Mouse (Mus musculus) 3T3-L1 (cell line): Measurements from ENCODE around the gene Adra1d.

Source experiments
- DNase-seq: peaks from one replicate; pipeline ENCODE4 v3.0.0-alpha.2; 2015; ENCODE audit warnings: low read depth, low spot score

Gene Adra1d

DNA sequence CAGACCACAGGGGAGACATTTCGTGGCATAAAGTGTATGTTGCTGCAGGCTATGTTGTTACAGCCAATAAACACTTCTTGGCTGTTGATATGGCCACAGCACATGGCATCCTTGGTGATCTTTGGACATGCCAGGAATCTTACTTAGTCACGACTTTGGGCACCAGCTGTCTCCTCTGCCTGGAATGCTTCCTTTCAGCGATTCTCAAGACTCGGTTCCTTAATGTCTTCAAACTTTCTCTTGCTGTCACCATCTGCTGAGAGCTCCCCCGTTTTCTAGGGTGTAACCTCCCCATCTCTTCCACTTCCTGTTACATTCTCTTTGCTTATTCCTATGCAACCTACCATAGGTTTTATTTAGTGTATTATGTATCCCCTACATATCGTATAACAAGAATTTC is 22.3 kb downstream of the Adra1d start:
- DNase-seq: no peak

DNA sequence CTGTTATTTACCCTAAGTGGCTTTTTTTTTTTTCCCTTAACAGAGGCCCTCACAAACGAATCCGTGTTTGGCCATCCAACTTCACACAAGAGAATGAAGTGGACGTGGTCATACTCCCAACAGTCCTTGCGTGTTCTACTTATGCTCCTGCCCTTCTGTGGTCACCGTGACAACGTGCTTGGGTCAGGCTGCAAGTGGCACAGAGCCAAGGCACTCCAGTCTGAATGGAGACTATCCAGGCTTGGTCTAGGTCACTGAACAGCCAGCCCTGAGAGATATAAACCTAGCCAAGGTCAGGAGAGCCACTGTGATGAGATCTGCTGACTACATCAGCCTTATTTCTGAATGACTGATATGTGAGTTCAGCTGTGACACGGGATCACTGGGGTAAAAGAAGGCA is 23.7 kb downstream of the Adra1d start:
- no peak for DNase-seq

- no peak for DNase-seq
These were observed 26.9 kb downstream of the Adra1d start for GRCm38 (mm10) chr2:131535168-131535567.

DNA sequence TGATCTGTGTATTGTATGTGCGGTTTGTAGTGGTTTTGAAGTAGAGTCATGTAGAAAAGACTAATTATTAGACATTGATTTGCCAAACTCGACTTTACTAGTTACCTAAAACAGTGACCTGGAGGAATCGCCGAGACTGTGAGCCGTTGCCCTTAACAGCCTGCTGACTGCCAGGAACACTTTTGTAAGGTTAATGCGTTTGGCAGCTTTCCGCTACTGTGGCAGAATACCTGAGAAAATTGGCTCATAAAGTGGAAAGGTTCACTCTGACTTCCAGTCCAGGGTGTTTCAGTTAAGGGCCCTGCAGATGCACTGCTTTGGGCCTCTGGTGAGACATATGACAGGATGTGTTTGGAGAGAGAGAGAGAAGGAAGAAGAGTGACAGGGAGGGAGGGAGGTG is 30.8 kb downstream of the Adra1d start:
- DNase-seq: no peak

GRCm38 (mm10) chr2:131530623-131531008 is 31.5 kb downstream of the Adra1d start:
- peak; percentile 84 for DNase-seq

GRCm38 (mm10) chr2:131529898-131530622 is 32.0 kb downstream of the Adra1d start:
- DNase-seq: peak; percentile 92

- DNase-seq: peak; percentile 62
These were observed 35.0 kb downstream of the Adra1d start for GRCm38 (mm10) chr2:131527061-131527460.

DNA sequence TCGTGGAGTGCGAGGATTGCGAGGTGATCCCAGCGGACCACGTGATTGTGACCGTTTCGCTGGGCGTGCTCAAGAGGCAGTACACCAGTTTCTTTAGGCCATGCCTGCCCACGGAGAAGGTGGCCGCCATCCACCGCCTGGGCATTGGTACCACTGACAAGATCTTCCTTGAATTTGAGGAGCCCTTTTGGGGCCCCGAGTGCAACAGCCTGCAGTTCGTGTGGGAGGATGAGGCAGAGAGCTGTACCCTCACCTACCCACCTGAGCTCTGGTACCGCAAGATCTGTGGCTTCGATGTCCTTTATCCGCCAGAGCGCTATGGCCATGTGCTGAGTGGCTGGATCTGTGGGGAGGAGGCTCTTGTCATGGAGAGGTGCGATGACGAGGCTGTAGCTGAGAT is 41.3 kb downstream of the Adra1d start:
- no peak for DNase-seq

DNA sequence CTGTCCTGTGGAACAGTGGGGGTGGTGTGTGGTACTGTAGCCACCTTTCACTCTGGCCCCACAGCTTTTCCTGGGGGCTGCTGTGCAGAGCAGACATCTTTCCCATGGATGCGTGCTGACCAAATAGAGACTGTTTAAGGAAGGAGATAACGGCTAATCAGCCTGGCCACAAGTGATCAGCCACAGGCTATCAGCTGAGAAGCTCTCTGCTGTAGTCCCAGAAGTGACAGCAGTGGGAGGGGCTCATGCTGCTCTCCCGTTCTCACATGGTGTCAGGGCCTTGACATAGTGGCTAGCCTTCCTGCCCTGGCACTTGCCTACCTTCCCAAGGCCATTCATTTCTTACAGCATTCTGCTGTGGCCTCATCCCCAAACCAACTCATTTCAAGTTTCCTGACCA is 43.3 kb downstream of the Adra1d start:
- DNase-seq: no peak

GRCm38 (mm10) chr2:131517550-131517949 is 44.5 kb downstream of the Adra1d start:
- no peak for DNase-seq

DNA sequence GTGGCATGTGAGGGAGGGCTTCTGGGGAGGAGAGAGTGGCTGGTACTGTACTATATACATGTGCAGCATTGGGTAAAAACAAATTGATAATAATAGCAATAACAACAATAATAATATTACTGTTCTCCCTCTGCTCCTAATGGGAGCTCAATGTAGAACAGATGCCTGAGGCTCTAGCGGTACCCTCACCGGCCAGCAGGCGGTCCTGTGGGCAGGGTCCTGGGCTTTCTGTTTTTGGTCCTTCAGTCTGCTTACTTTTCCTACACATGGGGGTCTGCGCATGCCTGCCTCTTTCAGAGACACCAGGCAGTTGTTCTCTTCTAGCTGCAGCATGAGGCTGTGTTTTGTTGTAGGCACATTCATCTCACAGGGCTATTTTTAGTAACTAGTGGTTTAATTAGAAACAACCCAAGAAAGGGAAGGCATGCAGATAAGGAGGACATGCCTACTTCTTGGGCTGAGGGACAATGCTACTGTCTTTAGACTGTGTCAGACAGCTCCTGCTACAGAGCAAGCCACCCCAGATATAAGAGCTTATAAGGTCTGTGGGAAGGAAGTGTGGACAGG is 47.9 kb downstream of the Adra1d start:
- DNase-seq: no peak

- DNase-seq: peak; percentile 26
These were observed 48.6 kb downstream of the Adra1d start for GRCm38 (mm10) chr2:131513477-131513876.

- DNase-seq: no peak
These were observed 51.6 kb downstream of the Adra1d start for GRCm38 (mm10) chr2:131510531-131510930.

DNA sequence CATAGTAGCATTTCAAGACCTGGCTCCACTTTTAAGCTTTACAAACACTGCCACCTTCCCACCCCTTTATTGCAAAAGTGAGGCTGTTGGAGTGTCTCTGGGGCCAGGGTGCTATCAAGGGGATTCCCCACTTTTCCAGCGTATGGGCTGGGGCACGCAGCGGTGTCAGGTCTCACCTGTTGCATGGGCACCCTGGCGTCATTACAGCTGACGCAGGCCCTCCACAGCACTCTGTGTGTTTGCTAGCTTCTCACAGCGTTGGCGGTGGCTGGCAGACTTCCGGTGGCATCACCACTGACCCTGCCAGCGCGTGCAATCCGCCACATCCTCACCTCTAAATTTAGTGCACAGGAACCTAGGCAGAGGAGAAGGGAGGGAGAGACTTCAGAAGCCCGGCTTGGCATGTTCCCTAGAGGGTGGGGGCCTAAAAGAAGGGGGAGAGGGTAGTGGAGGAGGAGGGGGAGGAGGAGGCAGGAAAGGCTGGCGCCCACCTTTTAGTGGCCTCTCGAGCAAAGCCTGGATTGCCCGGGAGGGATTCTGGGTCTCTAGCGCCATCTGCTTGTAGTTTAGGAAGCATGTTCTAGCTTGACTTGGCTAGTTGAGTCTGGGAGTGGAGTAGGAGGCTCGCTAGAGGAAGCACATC is 52.3 kb downstream of the Adra1d start:
- peak; percentile 86 for DNase-seq

- no peak for DNase-seq
These were observed 53.6 kb downstream of the Adra1d start for GRCm38 (mm10) chr2:131508501-131508900.

DNA sequence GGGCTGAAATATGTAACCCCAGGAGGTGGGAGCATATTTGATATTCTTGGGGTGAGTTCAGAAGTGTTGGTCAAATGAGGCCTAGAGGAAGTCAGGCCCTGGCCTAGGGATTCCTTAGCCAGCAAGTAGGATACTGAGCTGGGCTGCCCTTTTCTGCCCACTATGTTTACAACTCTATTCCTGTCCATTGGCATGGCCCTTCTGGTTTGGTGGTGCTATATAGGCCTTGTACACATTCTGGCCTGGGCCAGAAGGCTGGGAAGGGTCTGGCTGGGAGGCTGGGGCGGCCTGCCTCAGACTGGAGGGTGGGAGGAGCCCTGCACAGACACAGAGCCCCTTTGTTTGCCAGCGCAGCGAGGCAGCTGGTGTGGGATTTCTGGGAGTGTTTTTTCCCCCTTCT is 55.7 kb downstream of the Adra1d start:
- DNase-seq: no peak

DNA sequence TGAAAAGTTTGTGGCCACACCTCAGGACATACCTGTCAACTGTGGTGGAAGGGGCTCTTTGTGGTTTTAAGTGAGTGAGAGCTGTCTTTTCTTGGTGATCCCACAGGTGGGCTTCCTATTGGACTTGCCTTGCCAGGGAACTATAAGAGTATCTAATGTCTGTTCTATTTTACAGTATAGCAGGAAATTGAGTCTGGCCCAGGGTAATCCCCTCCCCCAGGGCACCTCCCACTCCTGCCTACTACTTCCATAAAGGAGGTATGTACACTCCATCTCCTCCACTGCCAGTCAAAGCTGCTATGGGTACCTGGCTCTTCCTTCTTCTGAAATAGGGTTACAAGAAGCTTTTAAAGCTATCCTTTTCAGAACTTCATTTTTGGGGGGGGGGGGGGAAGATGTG is 56.7 kb downstream of the Adra1d start:
- DNase-seq: no peak

DNA sequence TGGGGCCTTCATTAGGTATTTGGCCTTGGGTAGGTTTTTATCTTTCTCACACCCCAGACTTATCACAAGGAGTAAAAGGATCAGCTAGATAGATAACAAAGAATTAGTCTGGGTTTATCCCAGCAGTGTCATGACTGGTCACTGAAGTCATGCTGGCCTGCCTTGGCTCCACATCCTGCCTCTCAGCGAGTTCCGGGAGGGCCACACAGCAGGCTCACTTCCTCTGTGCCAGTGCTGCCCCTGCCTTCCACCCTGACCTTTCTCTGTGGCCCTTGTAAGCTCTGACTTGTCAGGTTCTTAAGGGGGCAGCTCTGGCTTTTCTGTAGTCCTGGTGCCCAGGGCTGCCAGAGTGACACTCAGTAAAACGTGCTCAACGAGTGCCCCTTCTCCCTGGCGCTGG is 59.5 kb downstream of the Adra1d start:
- DNase-seq: no peak

GRCm38 (mm10) chr2:131501886-131502285 is 60.2 kb downstream of the Adra1d start:
- DNase-seq: no peak

DNA sequence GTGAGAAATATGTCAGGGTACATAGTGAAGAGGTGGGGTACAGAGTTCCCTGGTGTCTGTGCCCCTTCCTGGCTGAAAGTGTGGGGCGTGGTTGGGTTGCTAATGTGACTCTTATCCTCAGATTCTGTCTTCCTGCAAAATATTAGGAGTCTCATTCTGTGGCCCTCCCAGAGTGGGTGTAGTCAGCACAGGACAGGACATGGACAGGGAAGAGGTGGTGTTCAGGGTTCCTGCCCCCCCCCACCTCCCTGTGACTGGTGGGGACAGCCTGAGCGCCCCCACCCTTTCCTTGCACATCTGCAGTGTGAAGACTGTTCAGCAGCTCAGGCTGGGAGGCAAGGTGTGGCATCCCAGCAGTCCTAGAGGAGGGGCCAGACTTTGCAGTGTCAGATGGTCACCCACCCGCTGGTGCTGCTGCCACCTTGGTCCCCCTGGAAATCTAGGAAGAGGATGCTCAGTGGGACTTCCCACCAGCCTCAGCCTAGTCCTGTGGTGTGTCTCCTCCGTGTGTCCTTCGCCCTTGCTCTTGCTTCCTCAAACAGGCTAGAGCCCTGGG is 62.7 kb downstream of the Adra1d start:
- no peak for DNase-seq

DNA sequence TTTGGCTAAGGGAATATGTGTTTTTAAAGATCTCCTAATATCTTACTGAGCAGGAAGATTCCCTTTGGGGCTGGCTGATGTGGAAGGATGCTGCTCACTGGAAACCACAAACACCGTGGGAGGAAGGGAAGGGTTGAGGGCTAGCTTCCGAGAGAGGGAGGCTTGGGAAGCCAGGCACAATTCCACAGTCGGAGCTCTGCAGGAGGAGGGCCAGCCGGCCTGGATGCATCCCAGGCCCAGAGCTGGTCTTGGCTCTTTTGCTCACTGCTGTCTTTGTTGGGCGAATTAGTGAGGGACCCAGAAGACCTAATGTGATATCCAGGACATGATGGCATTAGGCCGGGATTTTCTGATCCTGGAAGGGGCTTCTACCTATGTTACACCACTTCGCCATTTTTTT is 63.9 kb downstream of the Adra1d start:
- DNase-seq: no peak

DNA sequence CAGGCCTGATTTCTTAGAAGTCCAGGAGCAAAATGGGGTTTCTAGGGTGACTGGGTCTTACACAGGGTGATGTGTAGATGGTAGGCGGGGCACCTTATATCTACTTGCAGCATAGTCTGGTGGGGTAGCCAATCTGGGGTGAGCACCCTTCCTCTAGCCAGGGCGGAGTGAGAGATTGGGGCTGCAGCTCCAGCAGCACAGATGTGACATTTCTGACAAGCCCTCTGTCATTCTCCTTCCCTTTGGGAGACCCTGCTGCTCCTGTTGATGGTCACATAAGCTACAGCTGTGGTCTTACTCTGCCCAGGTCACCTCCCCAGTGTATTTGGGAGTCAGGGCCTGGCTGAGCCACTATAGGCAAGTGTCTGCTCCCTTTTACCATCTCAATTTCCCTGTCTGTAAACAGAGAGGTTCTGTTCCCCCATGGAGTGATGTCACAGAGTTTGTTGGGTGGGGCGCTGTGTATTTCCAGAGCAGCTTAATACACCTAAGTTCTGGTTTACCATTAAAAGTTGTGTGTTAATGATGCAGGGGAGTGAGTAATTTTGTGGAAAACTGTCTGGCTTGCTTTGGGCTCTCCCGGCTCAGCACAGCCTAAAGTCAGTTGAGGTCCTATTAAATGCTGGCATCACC is 64.7 kb downstream of the Adra1d start:
- no peak for DNase-seq
